Mouse (Mus musculus) heart, postnatal 0 days (tissue): ENCODE results near the gene Abcc12.

Source experiments
- CTCF ChIP-seq: IDR thresholded peaks from 2 replicates; pipeline ENCODE4 v1.5.1; 2016; ENCODE audit warnings: antibody characterized with exemption, control low read depth, low read depth
- EP300 ChIP-seq: IDR thresholded peaks from 2 replicates; pipeline ENCODE4 v1.6.1; 2016; ENCODE audit warnings: antibody characterized with exemption, low read depth

GRCm38 (mm10) chr8:86623551-86623910 is 43.0 kb upstream of the Abcc12 start:
- TF ChIP-seq EP300 (no peak), CTCF (no peak)
